Mouse (Mus musculus): ENCODE data around the gene Cela1.

Cela1 gene

DNA sequence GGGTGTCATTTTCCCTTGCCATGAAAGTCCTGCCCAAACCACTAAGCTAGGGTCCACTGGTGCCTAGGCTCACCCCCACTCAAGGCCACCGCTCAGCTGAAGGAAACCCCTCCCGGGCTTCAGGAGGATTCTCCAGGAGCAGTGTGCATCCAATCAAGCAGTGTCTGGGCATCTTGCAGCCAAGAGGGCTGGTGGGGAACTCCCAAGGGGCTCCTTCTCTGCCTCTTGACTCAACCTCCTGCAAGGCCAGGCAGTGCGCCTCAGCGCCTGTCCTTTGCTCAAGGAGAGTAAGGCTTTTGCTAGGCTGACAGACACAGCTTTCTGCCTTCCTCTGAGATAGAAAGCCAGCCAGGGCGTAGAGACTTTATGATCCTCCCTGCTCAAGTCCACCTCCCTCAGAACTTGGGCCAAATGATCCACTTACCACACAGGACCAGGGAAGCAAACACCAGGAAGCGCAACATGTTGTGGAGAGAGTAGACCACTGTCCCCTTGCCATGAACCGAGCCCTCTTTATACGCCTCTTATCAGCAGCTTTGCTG lies at the start of gene Cela1:
Gene Cela1 (minus strand): TSS at position 492 of the 542 bp plus-strand sequence.
- DNase-seq: no peak

DNA sequence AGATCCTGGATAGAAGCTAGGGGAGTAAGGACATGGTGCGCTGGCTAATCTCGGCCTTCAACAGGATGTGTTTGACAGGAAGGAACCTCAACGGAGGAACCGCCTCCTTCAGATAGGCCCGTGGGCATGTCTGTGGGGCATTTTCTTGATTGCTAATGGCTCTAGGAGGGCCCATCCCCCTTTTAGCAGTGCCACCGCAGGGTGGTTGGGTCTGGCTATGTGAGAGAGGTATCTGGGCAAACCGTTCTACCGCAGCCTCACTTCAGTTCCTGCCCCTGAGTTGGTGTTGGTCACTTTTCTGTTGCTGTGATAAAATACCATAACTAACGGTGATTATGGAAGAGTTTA lies 48.2 kb upstream of the Cela1 start:
- no peak for DNase-seq

GRCm38 (mm10) chr15:100735095-100735952 lies 47.6 kb upstream of the Cela1 start:
- no peak for DNase-seq

DNA sequence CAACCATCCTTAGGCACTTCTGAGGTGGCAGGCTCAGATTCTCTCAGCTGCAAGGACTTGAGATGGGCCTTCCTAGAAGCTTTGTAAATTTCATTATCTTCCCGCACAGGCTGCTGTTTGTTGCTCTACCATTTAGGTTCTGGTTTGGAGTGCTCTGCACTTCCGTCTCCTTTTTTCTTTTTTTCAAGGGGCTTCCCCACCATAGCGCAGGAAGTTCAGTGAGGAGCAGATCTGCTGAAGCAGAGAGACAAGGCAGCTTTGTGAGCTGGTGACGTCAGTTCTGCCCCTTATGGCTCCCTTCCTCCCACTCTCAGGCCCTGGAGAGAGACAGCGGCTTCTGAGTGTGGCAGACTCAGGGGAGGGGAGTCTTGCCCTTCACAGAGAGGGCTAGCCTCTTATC lies 44.9 kb upstream of the Cela1 start:
- no peak for DNase-seq

- DNase-seq: no peak
Observed at GRCm38 (mm10) chr15:100731081-100731480, 43.4 kb upstream of the Cela1 start.

- DNase-seq: no peak
Observed at GRCm38 (mm10) chr15:100729281-100729985, 41.7 kb upstream of the Cela1 start, which contains the start of gene Galnt6. Gene Galnt6 (minus strand): TSS chr15:100729376.

DNA sequence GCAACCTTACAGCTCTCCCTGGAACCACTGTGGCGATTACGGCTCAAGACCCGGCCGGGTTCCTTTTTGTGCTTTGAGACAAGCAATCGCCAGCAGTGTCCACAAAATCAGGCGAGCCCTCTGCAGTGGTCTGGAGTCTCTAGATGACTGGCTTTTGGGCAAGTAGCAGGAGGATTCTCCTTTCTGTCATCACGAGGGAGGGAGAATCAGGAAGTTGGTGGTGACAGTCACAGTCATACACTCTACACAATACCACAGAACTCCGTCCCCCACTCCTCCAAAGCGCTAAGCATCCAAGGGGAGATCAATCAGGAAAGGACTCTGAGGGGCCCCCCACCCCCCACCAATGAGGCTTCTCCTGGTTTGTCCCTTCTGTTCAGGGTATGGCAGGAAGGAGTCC lies 40.9 kb upstream of the Cela1 start:
- DNase-seq: no peak

GRCm38 (mm10) chr15:100727834-100728233 lies 40.1 kb upstream of the Cela1 start:
- DNase-seq: no peak

- no peak for DNase-seq
Observed at GRCm38 (mm10) chr15:100726721-100727120, 39.0 kb upstream of the Cela1 start.

GRCm38 (mm10) chr15:100723505-100723904 lies 35.8 kb upstream of the Cela1 start:
- DNase-seq: no peak

DNA sequence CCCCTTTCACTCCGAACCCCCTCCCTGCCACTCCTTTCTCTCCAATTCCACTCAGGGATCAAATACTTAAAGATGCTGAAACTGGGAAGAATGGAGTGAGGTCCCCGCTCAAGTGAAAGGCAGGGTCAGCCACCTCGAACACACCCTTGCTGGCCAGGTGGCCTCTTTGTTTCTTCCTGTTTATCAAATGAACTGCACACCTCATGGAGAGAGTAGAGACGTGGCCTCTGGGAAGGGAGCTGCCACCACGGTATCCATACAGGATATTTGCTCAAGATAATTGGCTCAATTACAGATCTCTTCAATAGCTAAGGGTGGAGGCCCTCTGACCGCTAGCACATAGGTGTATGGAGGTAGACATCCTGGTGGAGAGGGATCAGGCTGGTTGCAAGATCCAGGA lies 34.8 kb upstream of the Cela1 start:
- DNase-seq: no peak

DNA sequence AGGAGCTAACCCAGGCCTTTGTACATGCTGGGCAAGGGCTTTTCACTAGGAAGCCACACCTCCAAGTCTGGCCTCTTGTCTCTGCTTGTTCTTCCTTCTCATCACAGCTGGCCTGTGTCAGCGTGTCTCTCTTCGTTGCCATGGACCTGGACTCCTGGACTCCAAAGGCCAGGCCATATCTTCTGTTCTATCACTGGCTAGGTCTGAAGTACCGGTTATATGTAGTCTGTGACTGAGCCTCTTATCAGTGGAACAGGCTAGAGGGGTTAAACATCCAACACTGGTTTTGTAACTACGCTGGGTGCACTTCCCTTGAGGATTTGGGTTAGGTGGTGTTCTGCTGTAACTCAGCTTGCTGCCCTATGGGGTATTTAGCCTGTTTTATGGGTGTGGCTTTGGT lies 34.3 kb upstream of the Cela1 start:
- DNase-seq: no peak

GRCm38 (mm10) chr15:100721445-100721844 lies 33.7 kb upstream of the Cela1 start:
- no peak for DNase-seq

- no peak for DNase-seq
Observed at GRCm38 (mm10) chr15:100720066-100720465, 32.3 kb upstream of the Cela1 start.

GRCm38 (mm10) chr15:100719217-100719616 lies 31.5 kb upstream of the Cela1 start:
- no peak for DNase-seq

DNA sequence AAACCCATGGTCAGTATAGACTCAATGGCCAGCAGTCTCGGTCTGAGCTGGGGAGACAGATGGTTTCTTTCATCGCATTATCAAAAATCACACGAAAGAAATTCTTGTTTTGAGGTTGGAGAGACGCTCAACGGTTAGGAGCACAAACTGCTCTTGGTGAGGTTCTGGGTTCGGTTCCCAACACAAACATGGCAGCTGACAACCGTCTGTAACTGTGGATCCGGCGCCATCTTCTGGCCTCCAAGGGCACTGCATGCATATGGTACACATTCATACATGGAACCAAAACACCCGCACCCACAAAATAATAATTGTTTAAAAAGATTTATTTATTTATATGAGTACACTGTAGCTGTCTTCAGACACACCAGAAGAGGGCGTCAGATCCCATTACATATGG lies 30.9 kb upstream of the Cela1 start:
- no peak for DNase-seq

GRCm38 (mm10) chr15:100717933-100718332 lies 30.2 kb upstream of the Cela1 start:
- DNase-seq: no peak

DNA sequence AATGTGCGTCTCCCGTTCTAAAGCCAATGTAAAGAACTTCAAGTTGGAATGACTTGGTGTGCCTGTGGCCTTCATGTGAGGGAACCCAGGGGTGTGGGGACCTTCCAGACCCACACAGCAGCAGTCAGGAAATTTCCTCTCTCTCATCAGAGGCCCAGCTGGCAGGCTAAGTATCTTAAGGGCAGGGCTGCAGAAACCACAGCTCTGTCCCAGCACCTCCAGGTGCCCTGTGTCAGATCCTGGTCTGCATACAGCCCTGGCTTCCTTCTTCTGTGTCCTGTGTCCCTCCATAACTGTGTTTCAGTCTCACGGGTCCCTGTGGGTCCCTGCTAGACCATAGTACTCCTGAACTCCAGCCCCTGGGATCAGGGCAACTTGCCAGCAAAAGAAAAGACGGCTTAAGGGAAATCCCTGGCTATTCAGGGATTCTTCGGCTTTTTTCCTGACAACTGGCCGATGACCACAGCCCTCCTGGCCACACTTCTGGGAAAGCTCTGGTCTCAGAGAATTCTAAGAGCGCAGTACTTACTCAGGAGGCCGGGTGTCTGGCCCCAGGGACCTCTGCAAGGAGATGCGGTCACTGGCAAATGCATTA lies 27.8 kb upstream of the Cela1 start:
- DNase-seq: no peak

DNA sequence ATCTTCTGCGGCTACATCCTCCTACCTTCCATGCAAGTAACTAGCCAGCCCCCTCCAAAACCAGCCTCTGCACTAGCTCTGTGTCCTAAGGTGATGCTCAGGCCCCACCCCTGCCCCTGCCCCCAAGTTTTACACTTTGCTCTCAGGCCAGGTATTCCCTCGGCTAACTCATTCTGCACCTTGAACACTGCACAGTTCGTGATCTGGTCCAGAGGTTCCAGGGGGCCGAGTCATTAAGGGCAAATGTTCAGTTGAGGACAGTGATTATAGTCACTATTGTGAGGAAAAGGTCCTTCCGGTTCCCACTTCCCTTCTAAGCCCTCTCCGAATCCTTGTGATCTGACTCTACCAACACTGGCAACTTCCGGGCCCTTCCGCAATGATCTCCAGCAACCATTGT lies 26.7 kb upstream of the Cela1 start:
- DNase-seq: no peak

- no peak for DNase-seq
Observed at GRCm38 (mm10) chr15:100710838-100711237, 23.1 kb upstream of the Cela1 start.

GRCm38 (mm10) chr15:100708433-100709078 lies 20.8 kb upstream of the Cela1 start:
- no peak for DNase-seq

DNA sequence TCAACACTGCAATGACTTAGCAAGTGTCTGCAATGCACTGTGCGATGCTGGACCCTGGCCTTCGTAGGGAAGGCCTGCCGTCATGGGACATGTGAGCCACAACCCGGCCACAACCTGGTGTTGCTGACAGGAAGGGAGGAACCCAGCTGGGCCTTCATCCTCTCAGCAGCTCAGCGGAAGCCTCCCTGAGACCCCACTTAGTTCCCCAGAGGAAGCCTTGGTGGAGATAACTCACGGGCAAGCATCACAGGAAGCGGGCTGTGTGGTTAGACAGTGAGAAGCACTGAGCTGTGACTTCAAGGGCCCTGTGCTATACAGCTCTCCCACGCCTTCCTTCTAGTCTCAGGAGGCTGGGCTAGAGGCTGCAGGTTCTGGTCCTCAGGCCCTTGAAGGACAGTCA lies 18.5 kb upstream of the Cela1 start:
- DNase-seq: no peak

DNA sequence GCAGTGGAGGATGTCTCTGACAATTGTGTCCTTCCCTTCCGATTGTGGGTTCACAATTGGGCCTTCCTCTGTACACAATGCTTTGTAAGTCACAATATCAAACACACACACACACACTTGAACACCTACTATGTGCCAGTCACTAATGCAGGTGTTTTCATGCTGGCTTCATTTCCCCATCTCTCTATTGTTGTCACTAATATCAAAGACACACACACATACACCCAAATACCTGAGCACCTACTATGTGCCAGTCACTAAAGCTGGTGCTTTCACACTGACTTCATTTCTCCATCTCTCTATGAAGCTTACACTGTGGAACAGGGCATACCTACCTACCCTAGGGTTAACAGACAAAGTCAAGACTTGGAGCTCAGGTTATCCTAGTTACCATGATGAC lies 17.7 kb upstream of the Cela1 start:
- DNase-seq: no peak

Data from cerebellum, adult 9-11 months (tissue).